Mouse (Mus musculus): ENCODE results near the gene Olfm2. TPM values are rescaled to one million over a fixed set of nuclear protein-coding genes. Genes with fewer than 3 reads are reported as not detected.
A peak's percentile ranks its signal among the peaks of the same experiment; 100 is the strongest.

The Olfm2 gene
- 100 to 1,000 TPM; 160 to 193 TPM for total RNA-seq (2021)

- no peak for DNase-seq (ENCODE audit: low spot score in 2 of 2)
- intact Hi-C loops (cut with DNase I), result loop anchor here (10.0 kb wide), 1 partner anchor 59 kb away; no protein-coding TSS in a partner anchor
These were observed at the start of gene Olfm2 for GRCm38 (mm10) chr9:20746017-20746660. Gene Olfm2, minus strand, starts transcription at chr9:20746349.

- peak; percentile 39 to 59 for DNase-seq (ENCODE audit: low spot score in 2 of 2)
- intact Hi-C loops (cut with DNase I), result no loop called here
These were observed 48.1 kb upstream of the Olfm2 start for GRCm38 (mm10) chr9:20794108-20794806.

GRCm38 (mm10) chr9:20790345-20790744 is 44.2 kb upstream of the Olfm2 start:
- intact Hi-C loops (cut with DNase I), result no loop called here
- DNase-seq (ENCODE audit: low spot score in 2 of 2), result no peak

GRCm38 (mm10) chr9:20789651-20790050 is 43.5 kb upstream of the Olfm2 start:
- no peak for DNase-seq (ENCODE audit: low spot score in 2 of 2)
- intact Hi-C loops (cut with DNase I), result no loop called here

- DNase-seq (ENCODE audit: low spot score in 2 of 2), result no peak
- intact Hi-C loops (cut with DNase I), result no loop called here
These were observed 41.8 kb upstream of the Olfm2 start for GRCm38 (mm10) chr9:20787992-20788391.

- intact Hi-C loops (cut with DNase I), result no loop called here
- DNase-seq (ENCODE audit: low spot score in 2 of 2), result no peak
These were observed 38.9 kb upstream of the Olfm2 start for GRCm38 (mm10) chr9:20785055-20785454.

GRCm38 (mm10) chr9:20781286-20781685 is 35.1 kb upstream of the Olfm2 start:
- intact Hi-C loops (cut with DNase I), result no loop called here
- no peak for DNase-seq (ENCODE audit: low spot score in 2 of 2)

- no peak for DNase-seq (ENCODE audit: low spot score in 2 of 2)
- intact Hi-C loops (cut with DNase I), result no loop called here
These were observed 19.1 kb upstream of the Olfm2 start for GRCm38 (mm10) chr9:20765274-20765673.

- no peak for DNase-seq (ENCODE audit: low spot score in 2 of 2)
- intact Hi-C loops (cut with DNase I), result no loop called here
These were observed 16.9 kb upstream of the Olfm2 start for GRCm38 (mm10) chr9:20763099-20763498.

- intact Hi-C loops (cut with DNase I), result no loop called here
- no peak for DNase-seq (ENCODE audit: low spot score in 2 of 2)
These were observed 16.2 kb upstream of the Olfm2 start for GRCm38 (mm10) chr9:20762197-20762961.

- intact Hi-C loops (cut with DNase I), result no loop called here
- DNase-seq (ENCODE audit: low spot score in 2 of 2), result no peak
These were observed 15.2 kb upstream of the Olfm2 start for GRCm38 (mm10) chr9:20761388-20761787.

- intact Hi-C loops (cut with DNase I), result no loop called here
- DNase-seq (ENCODE audit: low spot score in 2 of 2), result no peak
These were observed 14.7 kb upstream of the Olfm2 start for GRCm38 (mm10) chr9:20760813-20761212.

- intact Hi-C loops (cut with DNase I), result no loop called here
- no peak for DNase-seq (ENCODE audit: low spot score in 2 of 2)
These were observed 12.7 kb upstream of the Olfm2 start for GRCm38 (mm10) chr9:20758896-20759295.

- DNase-seq (ENCODE audit: low spot score in 2 of 2), result no peak
- intact Hi-C loops (cut with DNase I), result no loop called here
These were observed 12.1 kb upstream of the Olfm2 start for GRCm38 (mm10) chr9:20758243-20758642.

- DNase-seq (ENCODE audit: low spot score in 2 of 2), result peak in 1 of 2 experiments; percentile 47
- intact Hi-C loops (cut with DNase I), result no loop called here
These were observed 11.2 kb upstream of the Olfm2 start for GRCm38 (mm10) chr9:20757087-20757955.

- intact Hi-C loops (cut with DNase I), result no loop called here
- DNase-seq (ENCODE audit: low spot score in 2 of 2), result no peak
These were observed 10.0 kb upstream of the Olfm2 start for GRCm38 (mm10) chr9:20756081-20756700.

GRCm38 (mm10) chr9:20754335-20754734 is 8.2 kb upstream of the Olfm2 start:
- no peak for DNase-seq (ENCODE audit: low spot score in 2 of 2)
- intact Hi-C loops (cut with DNase I), result no loop called here

GRCm38 (mm10) chr9:20751477-20752029 is 5.4 kb upstream of the Olfm2 start:
- intact Hi-C loops (cut with DNase I), result no loop called here
- no peak for DNase-seq (ENCODE audit: low spot score in 2 of 2)

GRCm38 (mm10) chr9:20749213-20749612 is 3.1 kb upstream of the Olfm2 start:
- no peak for DNase-seq (ENCODE audit: low spot score in 2 of 2)
- intact Hi-C loops (cut with DNase I), result loop anchor here (10.0 kb wide), 1 partner anchor 56 kb away; no protein-coding TSS in a partner anchor
